9 mouse cellular contexts compared by ENCODE assay signal in the genomic region with DNA sequence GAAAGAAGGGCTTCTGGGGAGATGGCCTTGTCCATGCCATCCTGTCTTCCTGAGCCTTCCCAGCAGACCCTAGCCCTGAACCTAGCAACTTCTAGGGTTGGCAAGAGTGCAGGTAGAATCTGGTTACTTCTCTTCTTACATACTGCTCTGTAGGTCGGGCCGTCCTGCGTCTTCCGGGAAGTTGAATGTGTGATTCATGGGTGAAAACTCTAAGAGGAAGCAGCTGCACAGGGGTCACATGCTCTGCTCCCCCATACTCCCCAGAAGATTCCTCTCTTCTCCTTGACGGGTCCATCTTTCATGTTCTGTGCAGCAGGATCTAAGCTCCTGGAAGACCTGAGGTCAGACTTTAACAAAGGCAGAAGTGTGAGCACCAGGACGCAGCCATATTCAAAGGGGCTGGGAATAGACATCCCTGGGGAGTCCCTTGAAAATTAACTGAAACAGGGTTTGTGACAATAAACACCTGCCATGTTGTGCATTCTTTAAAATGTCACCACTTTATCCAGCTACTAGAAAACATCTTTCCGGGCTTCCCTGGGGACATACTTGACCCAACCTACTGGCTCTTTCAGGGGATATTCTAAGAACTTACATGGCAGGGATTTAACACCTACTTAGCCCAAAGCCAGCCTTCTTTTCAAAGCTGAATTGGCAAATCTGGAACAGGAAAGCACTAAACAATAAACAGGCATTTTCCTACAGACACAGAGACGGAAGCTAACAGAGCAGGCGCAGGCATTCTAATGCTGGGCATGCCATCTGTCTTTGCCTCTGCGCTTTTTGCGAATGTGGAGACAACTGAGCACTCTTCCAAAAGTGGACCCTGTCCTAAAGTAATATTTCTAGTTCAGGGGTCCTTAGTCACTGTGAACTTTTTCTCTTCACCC.
DNase-seq lines count a peak whose midpoint lies in the region.
"Had no signal": no experiment of that assay in that cellular context is flagged by ENCODE, and none has a peak within 500 bp of the region (broad histone marks: within the 10 kb centered on the region; RNA-seq: fewer than 3 reads in every experiment).

No protein-coding gene starts in this region.

- no peaks in the 10 kb centered on the region for H3K27me3 ChIP-seq in midbrain, embryonic 10.5 days (ENCODE audit: low read depth, poor library complexity, severe bottlenecking)

- H3K27ac ChIP-seq in midbrain, embryonic 10.5 days (replicated peaks), result peak overlapping the region; percentile 88

- WGBS in midbrain, embryonic 10.5 days, result 76% methylated on average over 11 of the region's 11 CpGs

- intact Hi-C loops in left cerebral cortex, postnatal 4 days (cut with DNase I), result no loop called here

- no peaks in the 10 kb centered on the region for H3K9me3 ChIP-seq in midbrain, embryonic 10.5 days (replicated peaks)

- H3K4me1 ChIP-seq in midbrain, embryonic 10.5 days, result peaks cover 45% of the 10 kb centered on the region

- H3K36me3 ChIP-seq in midbrain, embryonic 10.5 days, result no peaks in the 10 kb centered on the region

- peak; percentile 29 to 51 for DNase-seq in heart, adult 18-20 months
- no peak for DNase-seq in heart, adult 8-10 months (ENCODE audit: low spot score)
- DNase-seq in spleen, postnatal 36 days (ENCODE audit: low spot score in 2 of 2), result peak; percentile 16 to 33
- DNase-seq in spleen, postnatal 14 days (ENCODE audit: low spot score in 2 of 2), result no peak
- no peak for DNase-seq in midbrain, embryonic 10.5 days (ENCODE audit: low spot score)
- no peak for DNase-seq in frontal cortex, postnatal 36 days (ENCODE audit: low spot score in 2 of 2)
- no peak for DNase-seq in left cerebral cortex, postnatal 4 days
- DNase-seq in cerebellum, postnatal 36 days, result no peak
- DNase-seq: lung, postnatal 10 days had no signal

- peak overlapping the region; percentile 1; the same call in 1 of the 2 replicates for H3K4me3 ChIP-seq in midbrain, embryonic 10.5 days

Comparison
In these comparisons a context has a peak if more than half of its experiments do, and no peak if none do; other contexts are left out.
1. DNase-seq: peak in heart, adult 18-20 months (2 of 2) and spleen, postnatal 36 days (2 of 2); none in heart, adult 8-10 months (single experiment), spleen, postnatal 14 days (0 of 2), midbrain, embryonic 10.5 days (single experiment), frontal cortex, postnatal 36 days (0 of 2), left cerebral cortex, postnatal 4 days (single experiment) and cerebellum, postnatal 36 days (0 of 2).